Mouse (Mus musculus) neural tube, embryonic 14.5 days (tissue): ENCODE measurements around the gene Plpp7. TPM values are rescaled to one million over a fixed set of nuclear protein-coding genes. Genes with fewer than 3 reads are reported as not detected.

Source experiments
- ATAC-seq: fragments of 200-750 bp; cut with Nextera tagmentation; 2 replicates; pipeline ENCODE4 v1.8.0; 2017; ENCODE audit warnings: low read depth, mild to moderate bottlenecking, moderate TSS enrichment, moderate library complexity
- H3K27ac ChIP-seq: fragments of 300-500 bp; sonication (generic); 2 replicates; pipeline ENCODE4 v1.5.1; 2014; ENCODE audit warnings: low read depth, mild to moderate bottlenecking, control low read depth, low read length, moderate library complexity, mixed read lengths
- H3K27me3 ChIP-seq: fragments of 300-500 bp; sonication (generic); 2 replicates; pipeline ENCODE4 v1.6.1; 2014; ENCODE audit warnings: low read length; ENCODE audit not compliant: control insufficient read depth, insufficient read depth
- H3K36me3 ChIP-seq: fragments of 300-500 bp; sonication (generic); 2 replicates; pipeline ENCODE4 v1.6.1; 2014; ENCODE audit warnings: low read length, mixed read lengths; ENCODE audit not compliant: control insufficient read depth, insufficient read depth
- H3K4me1 ChIP-seq: fragments of 300-500 bp; sonication (generic); 2 replicates; pipeline ENCODE4 v1.6.1; 2014; ENCODE audit warnings: low read length; ENCODE audit not compliant: control insufficient read depth, insufficient read depth
- H3K4me2 ChIP-seq: fragments of 300-500 bp; sonication (generic); 2 replicates; pipeline ENCODE4 v1.6.1; 2014; ENCODE audit warnings: mild to moderate bottlenecking, low read depth, low read length, control low read depth
- H3K4me3 ChIP-seq: fragments of 300-500 bp; sonication (generic); 2 replicates; pipeline ENCODE4 v1.5.1; 2014; ENCODE audit warnings: low read depth, low read length, control low read depth, mixed read lengths
- H3K9ac ChIP-seq: fragments of 300-500 bp; sonication (generic); replicated peaks from 2 replicates; pipeline ENCODE4 v1.6.1; 2014; ENCODE audit warnings: low read depth, mild to moderate bottlenecking, control low read depth, low read length, mixed read lengths
- H3K9me3 ChIP-seq: fragments of 300-500 bp; sonication (generic); 2 replicates; pipeline ENCODE4 v1.6.1; 2016; ENCODE audit warnings: low read length; ENCODE audit not compliant: control insufficient read depth
- WGBS: fragments of 180-500 bp; shearing (Covaris S2); extraction: QIAGEN DNeasy Blood & Tissue Kit; methylation state at CpG from one replicate; pipeline ENCODE4 v1.1.7; 2014; 5-methylcytosine and 5-hydroxymethylcytosine counted together
- polyA plus RNA-seq: library from polyadenylated mRNA; unstranded; fragments of >200 nt; fragmentation: Nextera tagmentation; extraction: Ambion mirVana; gene quantifications from 2 replicates; pipeline ENCODE4 v1.2.1, GENCODE M21; 2014

Plpp7 gene
- polyA plus RNA-seq, 1 experiment from 2014 or later = 25.2 TPM

GRCm38 (mm10) chr2:32064913-32065312, 30.4 kb upstream of the Plpp7 start:
- no peaks in the 10 kb centered on the region for H3K4me1 ChIP-seq
- H3K27ac ChIP-seq = no peak overlapping the region
- no peak for ATAC-seq
- no peaks in the 10 kb centered on the region for H3K9me3 ChIP-seq
- 46% methylated on average over 13 of the region's 13 CpGs for WGBS
- H3K4me2 ChIP-seq = no peak overlapping the region
- no peaks in the 10 kb centered on the region for H3K27me3 ChIP-seq
- no peak overlapping the region for H3K9ac ChIP-seq
- H3K36me3 ChIP-seq = no peaks in the 10 kb centered on the region
- H3K4me3 ChIP-seq = no peak overlapping the region

DNA sequence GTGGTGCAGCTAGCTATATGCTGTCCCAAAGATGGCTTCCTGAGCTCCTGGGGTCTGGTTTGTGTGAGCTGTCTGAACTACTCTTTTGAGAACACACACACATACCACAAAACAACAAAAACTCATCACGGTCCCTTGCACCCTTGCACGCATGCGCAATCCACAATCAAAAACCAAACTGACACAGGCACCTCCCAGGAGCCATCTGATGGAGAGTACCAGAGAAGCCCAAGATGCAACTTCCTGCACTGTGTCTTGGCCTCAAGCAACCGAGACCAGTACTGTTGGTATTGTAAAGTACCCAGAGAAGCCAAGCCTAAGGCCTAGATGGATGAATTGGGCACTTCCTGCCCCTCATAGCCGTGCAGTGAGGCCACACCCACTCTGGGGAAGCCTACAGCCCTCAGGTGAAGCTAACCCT, 29.9 kb upstream of the Plpp7 start:
- ATAC-seq = no peak
- Histone ChIP-seq H3K36me3 (no peaks in the 10 kb centered on the region), H3K4me1 (no peaks in the 10 kb centered on the region), H3K9me3 (no peaks in the 10 kb centered on the region), H3K27ac (no peak overlapping the region), H3K27me3 (no peaks in the 10 kb centered on the region), H3K9ac (no peak overlapping the region), H3K4me3 (no peak overlapping the region), H3K4me2 (no peak overlapping the region)
- 83% methylated on average over 5 of the region's 5 CpGs for WGBS

DNA sequence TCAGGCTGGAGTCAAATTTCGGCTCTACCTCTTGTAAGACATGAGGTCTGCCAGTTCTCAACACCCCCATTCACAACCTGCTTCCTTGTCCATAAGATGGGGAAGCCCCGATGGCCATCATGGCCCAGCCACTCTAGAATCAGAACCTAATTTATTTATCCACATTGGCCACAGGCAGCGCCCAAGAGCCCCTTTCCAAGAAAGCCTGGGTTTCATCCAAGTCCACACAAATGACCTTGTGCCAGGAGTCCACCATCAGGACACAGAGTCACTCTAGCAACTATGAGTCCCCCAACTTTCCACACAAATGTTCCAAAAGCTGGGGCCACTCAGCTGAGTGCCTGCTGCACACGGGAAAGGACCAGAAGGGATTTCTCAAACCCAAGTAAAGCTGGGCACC, 29.3 kb upstream of the Plpp7 start:
- H3K9me3 ChIP-seq = no peaks in the 10 kb centered on the region
- no peaks in the 10 kb centered on the region for H3K4me1 ChIP-seq
- no peak overlapping the region for H3K27ac ChIP-seq
- no peaks in the 10 kb centered on the region for H3K27me3 ChIP-seq
- no peak overlapping the region for H3K9ac ChIP-seq
- no peak overlapping the region for H3K4me3 ChIP-seq
- no peaks in the 10 kb centered on the region for H3K36me3 ChIP-seq
- ATAC-seq = no peak
- no peak overlapping the region for H3K4me2 ChIP-seq
- WGBS = 77% methylated on average over 4 of the region's 4 CpGs

DNA sequence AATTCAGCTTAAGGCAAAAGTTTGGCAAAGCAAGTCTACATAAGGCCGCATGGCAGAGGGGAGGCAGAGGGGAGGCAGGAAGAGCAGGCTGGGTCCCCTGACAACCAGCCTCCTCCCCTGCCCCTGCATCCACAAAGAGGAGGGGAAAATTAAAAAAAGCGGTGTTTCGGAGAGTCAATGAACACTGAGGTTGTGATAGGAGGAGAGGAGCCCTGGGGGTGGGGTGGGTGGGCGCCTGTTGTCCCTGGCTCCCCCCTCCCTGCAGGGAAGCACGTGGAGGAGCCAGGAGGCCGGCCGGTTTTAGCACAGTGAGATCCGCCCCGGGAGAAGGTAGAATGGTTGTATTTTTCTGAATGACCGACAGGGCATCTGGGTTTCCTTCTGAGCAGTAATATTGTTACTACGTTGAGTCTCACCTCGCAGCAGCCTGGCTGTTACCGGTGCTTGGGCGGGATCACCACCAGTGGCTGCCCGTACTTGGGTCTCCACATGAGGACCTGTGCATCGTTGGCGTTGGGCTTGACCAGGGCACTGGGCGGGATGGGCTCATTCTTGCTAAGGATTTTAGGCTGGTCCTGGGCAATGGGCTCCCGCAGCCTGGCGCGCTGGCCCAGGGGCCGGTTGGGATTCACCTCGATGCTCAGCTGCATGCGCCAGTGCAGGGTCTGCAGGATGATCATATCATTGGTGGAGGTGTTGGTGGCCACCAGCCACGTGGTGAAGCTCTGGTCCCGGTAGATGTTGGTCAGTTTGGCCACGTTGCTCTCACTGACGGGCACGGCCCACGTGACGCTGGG, 26.3 kb upstream of the Plpp7 start:
- H3K4me3 ChIP-seq = no peak overlapping the region
- no peaks in the 10 kb centered on the region for H3K27me3 ChIP-seq
- H3K36me3 ChIP-seq = no peaks in the 10 kb centered on the region
- H3K4me2 ChIP-seq = no peak overlapping the region
- no peaks in the 10 kb centered on the region for H3K9me3 ChIP-seq
- 54% methylated on average over 31 of the region's 31 CpGs for WGBS
- H3K9ac ChIP-seq = no peak overlapping the region
- H3K27ac ChIP-seq = no peak overlapping the region
- no peak for ATAC-seq
- no peaks in the 10 kb centered on the region for H3K4me1 ChIP-seq

GRCm38 (mm10) chr2:32070747-32071146, 24.6 kb upstream of the Plpp7 start:
- no peak overlapping the region for H3K9ac ChIP-seq
- no peak overlapping the region for H3K4me2 ChIP-seq
- no peak overlapping the region for H3K27ac ChIP-seq
- H3K4me3 ChIP-seq = no peak overlapping the region
- no peaks in the 10 kb centered on the region for H3K36me3 ChIP-seq
- H3K27me3 ChIP-seq = no peaks in the 10 kb centered on the region
- 93% methylated on average over 10 of the region's 10 CpGs for WGBS
- no peak for ATAC-seq
- no peaks in the 10 kb centered on the region for H3K4me1 ChIP-seq
- no peaks in the 10 kb centered on the region for H3K9me3 ChIP-seq

DNA sequence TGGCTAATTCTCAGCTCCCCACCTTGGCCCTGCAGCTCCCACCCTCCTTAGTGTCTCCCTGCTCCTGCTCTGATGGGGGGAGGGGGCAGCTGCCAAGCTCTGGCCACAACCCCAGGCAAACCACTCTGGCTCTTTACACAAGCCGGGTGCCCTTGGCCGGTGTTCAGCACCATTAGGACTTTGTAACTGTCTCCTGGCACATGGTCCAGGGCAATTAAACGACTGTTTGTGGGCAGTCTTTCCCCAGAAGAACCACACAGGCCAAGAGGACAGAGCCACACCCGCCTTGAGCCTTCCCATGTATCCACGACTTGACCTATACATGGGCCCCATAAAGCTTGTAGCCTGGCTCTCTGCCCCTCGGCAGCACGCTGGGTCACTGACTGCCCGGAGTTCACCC, 20.9 kb upstream of the Plpp7 start:
- Histone ChIP-seq H3K4me2 (no peak overlapping the region), H3K36me3 (no peaks in the 10 kb centered on the region), H3K4me1 (no peaks in the 10 kb centered on the region), H3K9ac (no peak overlapping the region), H3K27me3 (no peaks in the 10 kb centered on the region), H3K27ac (no peak overlapping the region), H3K9me3 (no peaks in the 10 kb centered on the region), H3K4me3 (no peak overlapping the region)
- 61% methylated on average over 8 of the region's 8 CpGs for WGBS
- ATAC-seq = no peak

DNA sequence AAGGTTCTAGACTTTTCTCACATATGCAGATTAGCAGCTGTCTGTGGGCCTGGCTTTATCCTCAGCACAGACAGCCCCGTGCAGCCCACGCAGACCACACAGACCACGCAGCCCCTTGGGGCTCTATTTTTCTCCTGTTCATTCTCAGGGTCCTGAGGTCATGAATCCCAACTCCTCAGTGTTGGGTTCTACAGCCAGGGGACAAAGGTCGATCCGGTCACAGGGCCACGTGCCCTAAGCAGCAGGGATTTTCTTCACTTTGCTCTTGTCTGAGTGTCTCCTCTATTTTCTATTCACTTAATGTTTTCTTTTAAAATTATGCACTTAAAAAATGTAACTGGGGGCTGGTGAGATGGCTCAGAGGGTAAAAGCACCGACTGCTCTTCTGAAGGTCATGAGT, 20.0 kb upstream of the Plpp7 start:
- H3K27me3 ChIP-seq = no peaks in the 10 kb centered on the region
- H3K4me1 ChIP-seq = no peaks in the 10 kb centered on the region
- no peak overlapping the region for H3K4me2 ChIP-seq
- H3K9me3 ChIP-seq = no peaks in the 10 kb centered on the region
- no peak for ATAC-seq
- H3K9ac ChIP-seq = no peak overlapping the region
- 58% methylated on average over 7 of the region's 7 CpGs for WGBS
- H3K36me3 ChIP-seq = no peaks in the 10 kb centered on the region
- no peak overlapping the region for H3K27ac ChIP-seq
- no peak overlapping the region for H3K4me3 ChIP-seq

DNA sequence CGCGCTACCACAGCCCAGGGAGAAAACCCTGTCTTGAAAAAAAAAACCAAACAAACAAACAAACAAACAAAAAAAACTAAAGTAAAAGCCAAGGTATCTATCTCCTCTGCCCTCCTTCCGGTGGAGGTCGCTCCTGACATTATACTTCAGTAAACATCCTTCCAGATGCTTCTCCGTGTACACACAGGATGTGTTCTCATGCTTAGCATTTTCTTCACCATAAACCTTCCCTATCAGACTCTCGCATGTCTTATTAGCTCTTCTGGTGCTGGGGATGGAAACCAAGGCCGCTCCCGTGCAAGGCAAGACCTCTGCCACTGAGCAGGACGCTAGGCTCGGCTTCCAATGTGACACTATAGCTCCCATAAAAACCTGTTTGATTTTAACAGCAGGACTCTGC, 17.6 kb upstream of the Plpp7 start:
- 75% methylated on average over 10 of the region's 10 CpGs for WGBS
- no peak for ATAC-seq

GRCm38 (mm10) chr2:32078522-32078921, 16.8 kb upstream of the Plpp7 start:
- no peak overlapping the region for H3K4me3 ChIP-seq
- H3K27me3 ChIP-seq = peaks cover 11% of the 10 kb centered on the region
- no peaks in the 10 kb centered on the region for H3K36me3 ChIP-seq
- H3K4me2 ChIP-seq = no peak overlapping the region
- no peak overlapping the region for H3K9ac ChIP-seq
- H3K9me3 ChIP-seq = no peaks in the 10 kb centered on the region
- peaks cover 5% of the 10 kb centered on the region for H3K4me1 ChIP-seq
- 46% methylated on average over 8 of the region's 8 CpGs for WGBS
- H3K27ac ChIP-seq = no peak overlapping the region
- ATAC-seq = no peak

More for the DNA sequence above, 17.6 kb upstream of the Plpp7 start:
- Histone ChIP-seq H3K9ac (no peak overlapping the region), H3K4me1 (no peaks in the 10 kb centered on the region), H3K4me2 (no peak overlapping the region), H3K27ac (no peak overlapping the region), H3K9me3 (no peaks in the 10 kb centered on the region), H3K27me3 (peaks cover 5% of the 10 kb centered on the region; the same call in 1 of the 2 replicates), H3K4me3 (no peak overlapping the region), H3K36me3 (no peaks in the 10 kb centered on the region)
